Mouse (Mus musculus) olfactory bulb, adult 2 months (tissue): ENCODE measurements around the gene Cfap70. TPM values are rescaled to one million over a fixed set of nuclear protein-coding genes. Genes with fewer than 3 reads are reported as not detected.

Experiments used
- H3K27ac ChIP-seq: fragments of 200-500 bp; 2 replicates; pipeline ENCODE4 v1.5.1; 2012; ENCODE audit warnings: low read depth, low read length; ENCODE audit not compliant: insufficient read depth
- H3K4me1 ChIP-seq: fragments of 200-500 bp; 2 replicates; pipeline ENCODE4 v1.6.1; 2012; ENCODE audit warnings: low read length; ENCODE audit not compliant: control insufficient read depth, insufficient read depth
- H3K4me3 ChIP-seq: fragments of 200-500 bp; 2 replicates; pipeline ENCODE4 v1.5.1; 2012; ENCODE audit warnings: mild to moderate bottlenecking, low read depth, low read length, moderate library complexity; ENCODE audit not compliant: insufficient read depth
- CTCF ChIP-seq: fragments of 200-500 bp; IDR thresholded peaks from 2 replicates; pipeline ENCODE4 v1.5.1; 2012; ENCODE audit warnings: low read depth, mild to moderate bottlenecking, low read length, moderate library complexity; ENCODE audit not compliant: insufficient read depth
- POLR2A ChIP-seq: fragments of 200-500 bp; IDR thresholded peaks from 2 replicates; pipeline ENCODE4 v1.6.1; 2012; ENCODE audit warnings: mild to moderate bottlenecking, low read depth, low read length, moderate library complexity; ENCODE audit not compliant: insufficient read depth
- WGBS: fragments of 180-500 bp; shearing (Covaris S2); methylation state at CpG from one replicate; pipeline ENCODE4 v1.1.7; 2018; 5-methylcytosine and 5-hydroxymethylcytosine counted together
- polyA plus RNA-seq: library from polyadenylated mRNA; stranded (reverse); fragments of >200 nt; gene quantifications from 2 replicates; pipeline ENCODE4 v1.2.4, GENCODE M21; 2012; ENCODE audit warnings: low replicate concordance; ENCODE audit not compliant: missing spikeins, insufficient read depth, insufficient read length

Gene Cfap70
- not detected in 2 replicates for polyA plus RNA-seq

GRCm38 (mm10) chr14:20451765-20452331, at the start of gene Cfap70:
Cfap70 (minus strand) TSS chr14:20452226.
- TF ChIP-seq CTCF (no peak), POLR2A (no peak)
- WGBS = 2% methylated on average over 15 of the region's 15 CpGs
- Histone ChIP-seq H3K27ac (no peak within 1 kb of the TSS), H3K4me1 (0 out of 2 replicates have a peak, but pooled peaks cover 8% of the 10 kb centered on the region), H3K4me3 (peak within 1 kb of the TSS; percentile 38)

- H3K27ac ChIP-seq = no peak overlapping the region
- H3K4me3 ChIP-seq = no peak overlapping the region
- 93% methylated on average over 3 of the region's 3 CpGs for WGBS
- H3K4me1 ChIP-seq = no peaks in the 10 kb centered on the region
- no peak for TF ChIP-seq POLR2A
- no peak for TF ChIP-seq CTCF
These were observed 48.0 kb upstream of the Cfap70 start for GRCm38 (mm10) chr14:20499982-20500381.

GRCm38 (mm10) chr14:20496603-20497002, 44.6 kb upstream of the Cfap70 start, which contains the start of gene Mss51:
Mss51 (minus strand) TSS chr14:20496901.
- WGBS = 59% methylated on average over 2 of the region's 2 CpGs
- TF ChIP-seq CTCF = no peak
- TF ChIP-seq POLR2A = no peak
- Histone ChIP-seq H3K4me3 (no peak within 1 kb of the TSS), H3K27ac (no peak within 1 kb of the TSS), H3K4me1 (no peaks in the 10 kb centered on the region)

GRCm38 (mm10) chr14:20486031-20486430, 34.0 kb upstream of the Cfap70 start:
- TF ChIP-seq CTCF (no peak), POLR2A (no peak)
- Histone ChIP-seq H3K27ac (no peak overlapping the region), H3K4me1 (no peaks in the 10 kb centered on the region), H3K4me3 (no peak overlapping the region)
- WGBS = 95% methylated on average over 5 of the region's 5 CpGs

GRCm38 (mm10) chr14:20482051-20482751, 30.2 kb upstream of the Cfap70 start:
- TF ChIP-seq POLR2A = no peak
- no peak for TF ChIP-seq CTCF
- 87% methylated on average over 7 of the region's 7 CpGs for WGBS
- H3K4me1 ChIP-seq = no peaks in the 10 kb centered on the region

GRCm38 (mm10) chr14:20481211-20481610, 29.2 kb upstream of the Cfap70 start:
- H3K4me1 ChIP-seq = no peaks in the 10 kb centered on the region
- TF ChIP-seq POLR2A (no peak), CTCF (no peak)
- H3K4me3 ChIP-seq = no peak overlapping the region
- H3K27ac ChIP-seq = no peak overlapping the region
- WGBS = 39% methylated on average over 5 of the region's 5 CpGs

More at GRCm38 (mm10) chr14:20482051-20482751, 30.2 kb upstream of the Cfap70 start:
- no peak overlapping the region for H3K27ac ChIP-seq
- H3K4me3 ChIP-seq = no peak overlapping the region

- no peaks in the 10 kb centered on the region for H3K4me1 ChIP-seq
- peak overlapping the region; percentile 91 for H3K4me3 ChIP-seq
- no peak overlapping the region for H3K27ac ChIP-seq
- 64% methylated on average over 1 of the region's 1 CpGs for WGBS
- TF ChIP-seq POLR2A (no peak), CTCF (no peak)
These were observed 28.2 kb upstream of the Cfap70 start for GRCm38 (mm10) chr14:20480195-20480579.

- Histone ChIP-seq H3K27ac (peak within 1 kb of the TSS; percentile 9; the same call in 1 of the 2 replicates), H3K4me3 (peak within 1 kb of the TSS; percentile 91), H3K4me1 (no peaks in the 10 kb centered on the region)
- TF ChIP-seq CTCF = no peak
- TF ChIP-seq POLR2A = peak; percentile 23; the same call in 1 of the 2 replicates
- 1% methylated on average over 48 of the region's 48 CpGs for WGBS
These were observed 27.5 kb upstream of the Cfap70 start, which contains the start of gene Anxa7 for GRCm38 (mm10) chr14:20479291-20480194. Anxa7 (minus strand) TSS chr14:20480133.
